Mouse (Mus musculus) lung, postnatal 0 days (tissue): ENCODE measurements at regions not wholly inside any gene's neighbourhood (a gene's known extent, or its start where the extent isn't known, plus 50 kb on each side); places are given as distances from the start of the nearest gene placed in this dataset.
"Not testable (repeated sequence)": the region's sequence is repeated elsewhere in the genome, so short reads cannot be mapped to it uniquely, and the experiment has no call there.

Experiments
- CTCF ChIP-seq: IDR thresholded peaks from 2 replicates; pipeline ENCODE4 v1.5.1; 2016; ENCODE audit warnings: antibody characterized with exemption, mild to moderate bottlenecking
- EP300 ChIP-seq: IDR thresholded peaks from 2 replicates; pipeline ENCODE4 v1.6.1; 2016; ENCODE audit warnings: antibody characterized with exemption, mild to moderate bottlenecking, control low read depth

DNA sequence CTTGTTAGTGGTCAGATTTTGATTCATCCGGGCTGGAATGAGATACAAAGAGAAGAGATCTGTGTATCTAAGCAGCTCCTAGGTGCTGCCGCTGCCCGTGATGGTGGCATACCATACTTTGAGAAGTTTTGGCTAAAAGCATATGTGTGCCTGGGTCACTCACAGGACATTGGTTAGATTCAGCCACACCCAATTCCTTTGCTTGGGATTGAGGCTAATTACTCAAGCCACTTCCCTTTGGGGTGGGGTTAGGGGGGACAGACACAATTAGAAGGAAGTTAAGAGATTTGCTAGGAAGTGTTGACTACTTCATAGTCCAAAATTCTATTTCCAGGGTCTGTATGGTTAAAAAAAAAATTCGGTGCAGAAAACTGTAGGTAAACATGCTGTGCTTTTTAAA lies 97.9 kb upstream of the Klf4 start:
- peak; percentile 37; the same call in 1 of the 2 replicates for TF ChIP-seq EP300
- TF ChIP-seq CTCF, result not testable (repeated sequence)
